Mouse (Mus musculus) midbrain, embryonic 15.5 days (tissue): ENCODE measurements around the gene Nme4. TPM values are rescaled to one million over a fixed set of nuclear protein-coding genes. Genes with fewer than 3 reads are reported as not detected.
"Not testable (repeated sequence)": the region's sequence is repeated elsewhere in the genome, so short reads cannot be mapped to it uniquely, and the experiment has no call there.

Source experiments
- ATAC-seq: fragments of 200-750 bp; cut with Nextera tagmentation; replicated peaks from 2 replicates; pipeline ENCODE4 v1.8.0; 2017; ENCODE audit warnings: moderate TSS enrichment
- H3K27ac ChIP-seq: fragments of 300-500 bp; sonication (generic); 2 replicates; pipeline ENCODE4 v1.5.1; 2015; ENCODE audit warnings: mild to moderate bottlenecking, inconsistent platforms
- H3K27me3 ChIP-seq: fragments of 300-500 bp; sonication (generic); replicated peaks from 2 replicates; pipeline ENCODE4 v1.6.1; 2015; ENCODE audit warnings: inconsistent platforms
- H3K36me3 ChIP-seq: fragments of 300-500 bp; sonication (generic); replicated peaks from 2 replicates; pipeline ENCODE4 v1.6.1; 2015; ENCODE audit warnings: inconsistent platforms
- H3K4me1 ChIP-seq: fragments of 300-500 bp; sonication (generic); 2 replicates; pipeline ENCODE4 v1.6.1; 2015; ENCODE audit warnings: inconsistent platforms
- H3K4me2 ChIP-seq: fragments of 300-500 bp; sonication (generic); 2 replicates; pipeline ENCODE4 v1.6.1; 2015; ENCODE audit warnings: inconsistent platforms, mild to moderate bottlenecking, moderate library complexity
- H3K4me3 ChIP-seq: fragments of 300-500 bp; sonication (generic); 2 replicates; pipeline ENCODE4 v1.5.1; 2015; ENCODE audit warnings: mild to moderate bottlenecking, inconsistent platforms
- H3K9ac ChIP-seq: fragments of 300-500 bp; sonication (generic); 2 replicates; pipeline ENCODE4 v1.6.1; 2015; ENCODE audit warnings: mild to moderate bottlenecking, inconsistent platforms
- H3K9me3 ChIP-seq: fragments of 300-500 bp; sonication (generic); 2 replicates; pipeline ENCODE4 v1.6.1; 2016; ENCODE audit warnings: inconsistent platforms
- WGBS: fragments of 180-500 bp; shearing (Covaris S2); methylation state at CpG from one replicate; pipeline ENCODE4 v1.1.7; 2015; ENCODE audit warnings: mixed read lengths; 5-methylcytosine and 5-hydroxymethylcytosine counted together
- polyA plus RNA-seq: library from polyadenylated mRNA; unstranded; fragments of >200 nt; fragmentation: Nextera tagmentation; extraction: Ambion mirVana; gene quantifications from 2 replicates; pipeline ENCODE4 v1.2.1, GENCODE M21; 2015

Nme4 gene
- polyA plus RNA-seq, 1 experiment from 2014 or later = 24.7 TPM

- H3K4me1 ChIP-seq = peaks cover 19% of the 10 kb centered on the region
- WGBS = under 1% methylated on average over 32 of the region's 32 CpGs
- peak within 1 kb of the TSS; percentile 64 for H3K9ac ChIP-seq
- H3K4me3 ChIP-seq = peak within 1 kb of the TSS; percentile 76
- peaks cover 13% of the 10 kb centered on the region for H3K36me3 ChIP-seq
- peak; percentile 93 for ATAC-seq
- H3K27me3 ChIP-seq = 0 out of 2 replicates have a peak, but pooled peaks cover 6% of the 10 kb centered on the region
- no peaks in the 10 kb centered on the region for H3K9me3 ChIP-seq
- peak within 1 kb of the TSS; percentile 31; the same call in 1 of the 2 replicates for H3K27ac ChIP-seq
- H3K4me2 ChIP-seq = peak within 1 kb of the TSS; percentile 84
These were observed 27.9 kb upstream of the Nme4 start, which contains the start of gene Mrpl28 for GRCm38 (mm10) chr17:26123267-26123684. Mrpl28 (plus strand) TSS chr17:26123500.

GRCm38 (mm10) chr17:26122431-26123140, 27.2 kb upstream of the Nme4 start:
- Histone ChIP-seq H3K4me1 (peaks cover 19% of the 10 kb centered on the region), H3K27ac (no peak overlapping the region), H3K27me3 (0 out of 2 replicates have a peak, but pooled peaks cover 10% of the 10 kb centered on the region), H3K4me2 (no peak overlapping the region), H3K9me3 (no peaks in the 10 kb centered on the region), H3K4me3 (no peak overlapping the region), H3K36me3 (peaks cover 13% of the 10 kb centered on the region), H3K9ac (no peak overlapping the region)
- no peak for ATAC-seq
- WGBS = 55% methylated on average over 5 of the region's 5 CpGs

- H3K9me3 ChIP-seq = no peaks in the 10 kb centered on the region
- H3K27ac ChIP-seq = no peak overlapping the region
- H3K4me3 ChIP-seq = no peak overlapping the region
- H3K9ac ChIP-seq = no peak overlapping the region
- H3K4me2 ChIP-seq = no peak overlapping the region; the same call in 1 of the 2 replicates
- 0 out of 2 replicates have a peak, but pooled peaks have one; percentile 22 for ATAC-seq
- H3K4me1 ChIP-seq = peaks cover 17% of the 10 kb centered on the region
- H3K27me3 ChIP-seq = peaks cover 29% of the 10 kb centered on the region
- WGBS = 46% methylated on average over 33 of the region's 33 CpGs
- no peaks in the 10 kb centered on the region for H3K36me3 ChIP-seq
These were observed 24.6 kb upstream of the Nme4 start for GRCm38 (mm10) chr17:26119766-26120710.

GRCm38 (mm10) chr17:26116503-26117258, 21.3 kb upstream of the Nme4 start:
- no peak overlapping the region for H3K27ac ChIP-seq
- ATAC-seq = no peak
- 88% methylated on average over 17 of the region's 17 CpGs for WGBS
- no peak overlapping the region for H3K9ac ChIP-seq
- peaks cover 11% of the 10 kb centered on the region for H3K4me1 ChIP-seq
- no peaks in the 10 kb centered on the region for H3K9me3 ChIP-seq
- H3K4me2 ChIP-seq = no peak overlapping the region
- no peaks in the 10 kb centered on the region for H3K36me3 ChIP-seq
- peaks cover 41% of the 10 kb centered on the region for H3K27me3 ChIP-seq
- H3K4me3 ChIP-seq = no peak overlapping the region

GRCm38 (mm10) chr17:26115956-26116487, 20.6 kb upstream of the Nme4 start:
- no peak for ATAC-seq
- peaks cover 42% of the 10 kb centered on the region for H3K27me3 ChIP-seq
- WGBS = 69% methylated on average over 3 of the region's 3 CpGs

GRCm38 (mm10) chr17:26115205-26115898, 19.9 kb upstream of the Nme4 start:
- H3K4me1 ChIP-seq = peaks cover 10% of the 10 kb centered on the region
- H3K9ac ChIP-seq = no peak overlapping the region
- no peak for ATAC-seq
- H3K36me3 ChIP-seq = no peaks in the 10 kb centered on the region
- H3K27me3 ChIP-seq = peaks cover 42% of the 10 kb centered on the region
- no peak overlapping the region for H3K27ac ChIP-seq
- no peaks in the 10 kb centered on the region for H3K9me3 ChIP-seq
- WGBS = 81% methylated on average over 7 of the region's 7 CpGs
- no peak overlapping the region for H3K4me3 ChIP-seq
- H3K4me2 ChIP-seq = no peak overlapping the region

More at GRCm38 (mm10) chr17:26115956-26116487, 20.6 kb upstream of the Nme4 start:
- no peaks in the 10 kb centered on the region for H3K36me3 ChIP-seq
- no peak overlapping the region for H3K9ac ChIP-seq
- H3K9me3 ChIP-seq = no peaks in the 10 kb centered on the region
- no peak overlapping the region for H3K27ac ChIP-seq
- H3K4me3 ChIP-seq = no peak overlapping the region
- no peak overlapping the region for H3K4me2 ChIP-seq
- H3K4me1 ChIP-seq = peaks cover 11% of the 10 kb centered on the region

GRCm38 (mm10) chr17:26114461-26114860, 19.1 kb upstream of the Nme4 start:
- not testable (repeated sequence) for H3K36me3 ChIP-seq, H3K27ac ChIP-seq, H3K4me3 ChIP-seq, H3K4me2 ChIP-seq, ATAC-seq, H3K9me3 ChIP-seq, H3K4me1 ChIP-seq, H3K9ac ChIP-seq
- H3K27me3 ChIP-seq = peaks cover 42% of the 10 kb centered on the region
- 61% methylated on average over 7 of the region's 7 CpGs for WGBS

GRCm38 (mm10) chr17:26114061-26114460, 18.7 kb upstream of the Nme4 start:
- H3K4me1 ChIP-seq = peaks cover 6% of the 10 kb centered on the region
- H3K36me3 ChIP-seq = no peaks in the 10 kb centered on the region
- peak overlapping the region; percentile 75 for H3K4me2 ChIP-seq
- no peak overlapping the region for H3K27ac ChIP-seq
- no peak for ATAC-seq
- WGBS = 11% methylated on average over 8 of the region's 8 CpGs
- H3K9me3 ChIP-seq = no peaks in the 10 kb centered on the region
- H3K27me3 ChIP-seq = peaks cover 42% of the 10 kb centered on the region
- H3K4me3 ChIP-seq = peak overlapping the region; percentile 75
- peak overlapping the region; percentile 67 for H3K9ac ChIP-seq

GRCm38 (mm10) chr17:26113181-26113948, 18.0 kb upstream of the Nme4 start, which contains the start of gene Tmem8:
Tmem8 (plus strand) TSS chr17:26113299.
- Histone ChIP-seq H3K9ac (peak within 1 kb of the TSS; percentile 67), H3K4me1 (peaks cover 6% of the 10 kb centered on the region), H3K4me2 (peak within 1 kb of the TSS; percentile 75), H3K27ac (peak within 1 kb of the TSS; percentile 64), H3K4me3 (peak within 1 kb of the TSS; percentile 75), H3K9me3 (no peaks in the 10 kb centered on the region), H3K36me3 (no peaks in the 10 kb centered on the region), H3K27me3 (peaks cover 37% of the 10 kb centered on the region)
- ATAC-seq = peak; percentile 77
- WGBS = under 1% methylated on average over 66 of the region's 75 CpGs

- no peak for ATAC-seq
- peak overlapping the region; percentile 64; the same call in 1 of the 2 replicates for H3K27ac ChIP-seq
- no peaks in the 10 kb centered on the region for H3K36me3 ChIP-seq
- H3K4me3 ChIP-seq = peak overlapping the region; percentile 75
- peaks cover 34% of the 10 kb centered on the region for H3K27me3 ChIP-seq
- no peaks in the 10 kb centered on the region for H3K9me3 ChIP-seq
- peak overlapping the region; percentile 75 for H3K4me2 ChIP-seq
- WGBS = 15% methylated on average over 14 of the region's 14 CpGs
- H3K4me1 ChIP-seq = peaks cover 6% of the 10 kb centered on the region
- H3K9ac ChIP-seq = peak overlapping the region; percentile 67
These were observed 17.3 kb upstream of the Nme4 start for GRCm38 (mm10) chr17:26112751-26113150.
